In genomic region chr6:53781171-53781570, GRCm38 (mm10) we compare ENCODE assay signal across 8 mouse cellular contexts. TPM values are rescaled to one million over a fixed set of nuclear protein-coding genes. Genes with fewer than 3 reads are reported as not detected.
DNase-seq lines count a peak whose midpoint lies in the region; ATAC-seq and TF ChIP-seq lines count a peak whose summit lies in the region.

No protein-coding gene starts in this region.

- no peaks in the 10 kb centered on the region for H3K36me3 ChIP-seq in kidney, adult 2 months (ENCODE audit: control insufficient read depth, insufficient read depth, low read length)
- H3K36me3 ChIP-seq in kidney, embryonic 14.5 days (ENCODE audit: control insufficient read depth, insufficient read depth, low read length), result no peaks in the 10 kb centered on the region
- no peaks in the 10 kb centered on the region for H3K36me3 ChIP-seq in midbrain, postnatal 0 days (ENCODE audit: insufficient read depth, low read length)

- no peak for TF ChIP-seq POLR2A in kidney, adult 2 months (IDR thresholded peaks at IDR 0.05; ENCODE audit: low read depth, low read length)

- H3K9ac ChIP-seq in kidney, embryonic 14.5 days (ENCODE audit: low read depth, low read length), result no peak overlapping the region
- no peak overlapping the region for H3K9ac ChIP-seq in midbrain, postnatal 0 days (replicated peaks; ENCODE audit: low read length, poor library complexity, severe bottlenecking)

- no peak for ATAC-seq in kidney, embryonic 14.5 days (ENCODE audit: low FRiP score, low TSS enrichment)
- ATAC-seq in common myeloid progenitor, adult 5-6 weeks (replicated peaks; ENCODE audit: low read depth, poor library complexity, severe bottlenecking), result 0 out of 2 replicates have a peak, but pooled peaks have one; percentile 65
- no peak for ATAC-seq in midbrain, postnatal 0 days (ENCODE audit: low FRiP score)
- no peak for ATAC-seq in inflammation-experienced regulatory T-cells, adult 6 months

- no peaks in the 10 kb centered on the region for H3K9me3 ChIP-seq in kidney, embryonic 14.5 days (ENCODE audit: control insufficient read depth, low read length)
- no peaks in the 10 kb centered on the region for H3K9me3 ChIP-seq in midbrain, postnatal 0 days (ENCODE audit: low read length)

- WGBS in kidney, adult 2 months, result 4% methylated on average over 4 of the region's 4 CpGs
- 6% methylated on average over 4 of the region's 4 CpGs for WGBS in kidney, embryonic 14.5 days
- 7% methylated on average over 4 of the region's 4 CpGs for WGBS in midbrain, postnatal 0 days

- H3K4me2 ChIP-seq in kidney, embryonic 14.5 days (replicated peaks; ENCODE audit: low read depth, low read length), result no peak overlapping the region
- no peak overlapping the region for H3K4me2 ChIP-seq in midbrain, postnatal 0 days (ENCODE audit: low read depth, low read length, poor library complexity, severe bottlenecking)

- DNase-seq in kidney, adult 2 months, result peak; percentile 57
- DNase-seq in CD8-positive naive resting alpha-beta T cell, adult 2 months (ENCODE audit: low read depth in 2 of 2, low spot score in 2 of 2), result peak; percentile 7 to 38
- peak; percentile 75 for DNase-seq in MN1 (ENCODE audit: low spot score)
- DNase-seq in layer of hippocampus, adult 9-11 months, result peak; percentile 21
- peak; percentile 89 for DNase-seq in midbrain, postnatal 0 days (ENCODE audit: low spot score)

- TF ChIP-seq CTCF in kidney, adult 2 months (conservative IDR thresholded peaks at IDR 0.05; ENCODE audit: insufficient read depth, insufficient read length, low read depth, low read length), result peak; percentile 68
- peak; percentile 95 for TF ChIP-seq CTCF in midbrain, postnatal 0 days (IDR thresholded peaks at IDR 0.05)

- no peak overlapping the region for H3K4me3 ChIP-seq in kidney, adult 2 months (ENCODE audit: insufficient read depth, low read depth, low read length)
- H3K4me3 ChIP-seq in kidney, embryonic 14.5 days (ENCODE audit: low read length), result no peak overlapping the region
- no peak overlapping the region for H3K4me3 ChIP-seq in midbrain, postnatal 0 days (ENCODE audit: low read depth, low read length)

- H3K27me3 ChIP-seq in kidney, adult 2 months (replicated peaks; ENCODE audit: control insufficient read depth, insufficient read depth, low read length), result no peaks in the 10 kb centered on the region
- no peaks in the 10 kb centered on the region for H3K27me3 ChIP-seq in kidney, embryonic 14.5 days (ENCODE audit: control insufficient read depth, insufficient read depth, low read length)
- H3K27me3 ChIP-seq in midbrain, postnatal 0 days (ENCODE audit: insufficient read depth, low read length), result 0 out of 2 replicates have a peak, but pooled peaks cover 3% of the 10 kb centered on the region

- no peaks in the 10 kb centered on the region for H3K4me1 ChIP-seq in kidney, adult 2 months (ENCODE audit: control insufficient read depth, insufficient read depth, low read length)
- H3K4me1 ChIP-seq in kidney, embryonic 14.5 days (ENCODE audit: control insufficient read depth, insufficient read depth, low read length), result no peaks in the 10 kb centered on the region
- H3K4me1 ChIP-seq in midbrain, postnatal 0 days (ENCODE audit: insufficient read depth, low read length), result no peaks in the 10 kb centered on the region

- H3K27ac ChIP-seq in kidney, adult 2 months (ENCODE audit: insufficient read depth, low read depth, low read length), result no peak overlapping the region
- no peak overlapping the region for H3K27ac ChIP-seq in kidney, embryonic 14.5 days (ENCODE audit: low read depth, low read length)
- no peak overlapping the region for H3K27ac ChIP-seq in midbrain, postnatal 0 days (ENCODE audit: low read depth, low read length)

RNA-seq across cellular contexts. Expression of gene Tril, which starts 39.5 kb away (rescaled TPM):
- polyA plus RNA-seq in kidney, adult 2 months (2012; rRNA removed), result 17.3 and 18.9 TPM in 2 replicates
- 65.5 and 94.9 TPM in 2 replicates for polyA plus RNA-seq in kidney, embryonic 14.5 days (2014; fragmentation: Nextera tagmentation; extraction: Ambion mirVana)
- not detected in 2 replicates for total RNA-seq in common myeloid progenitor, adult 5-6 weeks (2017)
- total RNA-seq in midbrain, postnatal 0 days (2014; rRNA removed), result 48.4 and 55.6 TPM in 2 replicates
- polyA plus RNA-seq in midbrain, postnatal 0 days (2015; fragmentation: Nextera tagmentation; extraction: Ambion mirVana), result 25.9 and 26.7 TPM in 2 replicates
- polyA plus RNA-seq in inflammation-experienced regulatory T-cells, adult 6 months (2017; shearing (Covaris generic)), result not detected

Comparison
In these comparisons a context has a peak if more than half of its experiments do, and no peak if none do; other contexts are left out.
1. DNase-seq: peak in every context shown above with its lines; median percentile 89 in midbrain, postnatal 0 days; 75 in MN1; 57 in kidney, adult 2 months; 22 in CD8-positive naive resting alpha-beta T cell, adult 2 months; 21 in layer of hippocampus, adult 9-11 months.
2. RNA of gene Tril, which starts 39.5 kb away (polyA plus RNA-seq): 65.5 to 94.9 TPM in kidney, embryonic 14.5 days, 25.9 to 26.7 TPM in midbrain, postnatal 0 days and 17.3 to 18.9 TPM in kidney, adult 2 months; not detected in inflammation-experienced regulatory T-cells, adult 6 months; every median in the first group is over 10 times any median in the second.